Mouse (Mus musculus) MEL (cell line): ENCODE results near the gene Vcam1. TPM values are rescaled to one million over a fixed set of nuclear protein-coding genes. Genes with fewer than 3 reads are reported as not detected.

Experiments used
- DNase-seq: peaks from one replicate; pipeline ENCODE4 v3.0.0; 2011; ENCODE audit warnings: low read depth, low spot score
- H3K27ac ChIP-seq: 2 replicates; pipeline ENCODE4 v1.5.1; 2012; ENCODE audit warnings: low read depth, mild to moderate bottlenecking, control low read depth, low read length, moderate library complexity; ENCODE audit not compliant: control insufficient read depth
- H3K27me3 ChIP-seq, 2 experiments: fragments of 150-350 bp in 1 of 2; sonication (generic) in 1 of 2; 2 replicates each; pipeline ENCODE4 v1.6.1; 2012; ENCODE audit warnings: low read length in 2 of 2, mild to moderate bottlenecking in 2 of 2, improper control_type of control experiment in 1 of 2, moderate library complexity in 1 of 2; ENCODE audit not compliant: insufficient read depth in 2 of 2, control insufficient read depth in 1 of 2
- H3K36me3 ChIP-seq, 2 experiments: 2 replicates each; pipeline ENCODE4 v1.6.1; 2012 to 2014; ENCODE audit warnings: low read length in 2 of 2, improper control_type of control experiment in 1 of 2, inconsistent platforms in 1 of 2, mild to moderate bottlenecking in 1 of 2; ENCODE audit not compliant: insufficient read depth in 2 of 2, control insufficient read depth in 1 of 2
- H3K4me1 ChIP-seq, 2 experiments: fragments of 150-350 bp in 1 of 2; sonication (generic) in 1 of 2; 2 replicates each; pipeline ENCODE4 v1.6.1; 2012; ENCODE audit warnings: low read length in 2 of 2, improper control_type of control experiment in 1 of 2, mild to moderate bottlenecking in 1 of 2; ENCODE audit not compliant: insufficient read depth in 2 of 2, control insufficient read depth in 1 of 2
- H3K4me3 ChIP-seq, 2 experiments: fragments of 150-350 bp in 1 of 2; sonication (generic) in 1 of 2; 2 replicates each; pipeline ENCODE4 v1.5.1; 2012; ENCODE audit warnings: low read depth in 2 of 2, low read length in 2 of 2, mild to moderate bottlenecking in 2 of 2, moderate library complexity in 2 of 2, control low read depth in 1 of 2, improper control_type of control experiment in 1 of 2; ENCODE audit not compliant: control insufficient read depth in 1 of 2, insufficient read depth in 1 of 2
- H3K79me2 ChIP-seq: 2 replicates; pipeline ENCODE4 v1.6.1; 2012; ENCODE audit warnings: mild to moderate bottlenecking, low read length, moderate library complexity; ENCODE audit not compliant: control insufficient read depth, poor library complexity, insufficient read depth
- H3K9ac ChIP-seq: 2 replicates; pipeline ENCODE4 v1.6.1; 2012; ENCODE audit warnings: low read depth, mild to moderate bottlenecking, control low read depth, low read length, moderate library complexity; ENCODE audit not compliant: control insufficient read depth, poor library complexity, severe bottlenecking
- H3K9me3 ChIP-seq: fragments of 150-350 bp; sonication (generic); replicated peaks from 2 replicates; pipeline ENCODE4 v1.6.1; 2012; ENCODE audit warnings: mild to moderate bottlenecking, low read length, improper control_type of control experiment, moderate library complexity; ENCODE audit not compliant: insufficient read depth
- BHLHE40 ChIP-seq: IDR thresholded peaks from 2 replicates; pipeline ENCODE4 v1.6.1; 2012; ENCODE audit warnings: low read depth, mild to moderate bottlenecking, inconsistent platforms, low read length, improper control_type of control experiment, borderline replicate concordance
- CHD1 ChIP-seq: IDR thresholded peaks from 2 replicates; pipeline ENCODE4 v1.6.1; 2012; ENCODE audit warnings: low read depth, mild to moderate bottlenecking, inconsistent platforms, low read length, improper control_type of control experiment
- CHD2 ChIP-seq: IDR thresholded peaks from 2 replicates; pipeline ENCODE4 v1.6.1; 2011; ENCODE audit warnings: low read length, improper control_type of control experiment
- CTCF ChIP-seq, 3 experiments: IDR thresholded peaks in 2 of 3; conservative IDR thresholded peaks in 1 of 3; 2 replicates each; pipeline ENCODE4 v1.5.1; 2011 to 2012; ENCODE audit warnings: low read length in 3 of 3, low read depth in 2 of 3, mild to moderate bottlenecking in 2 of 3, improper control_type of control experiment in 1 of 3, inconsistent platforms in 1 of 3, mixed read lengths in 1 of 3, moderate library complexity in 1 of 3; ENCODE audit not compliant: control insufficient read depth in 1 of 3, insufficient read depth in 1 of 3, poor library complexity in 1 of 3, severe bottlenecking in 1 of 3
- ELF1 ChIP-seq: IDR thresholded peaks from 2 replicates; pipeline ENCODE4 v1.6.1; 2014; ENCODE audit warnings: low read depth, mild to moderate bottlenecking, inconsistent platforms, low read length, improper control_type of control experiment, moderate library complexity
- EP300 ChIP-seq, 2 experiments: IDR thresholded peaks; 2 replicates each; pipeline ENCODE4 v1.6.1; 2011; ENCODE audit warnings: improper control_type of control experiment in 2 of 2, low read length in 2 of 2, low read depth in 1 of 2, mild to moderate bottlenecking in 1 of 2
- GABPA ChIP-seq: IDR thresholded peaks from 2 replicates; pipeline ENCODE4 v1.6.1; 2012; ENCODE audit warnings: low read depth, mild to moderate bottlenecking, inconsistent platforms, low read length, improper control_type of control experiment, moderate library complexity
- GATA1 ChIP-seq: IDR thresholded peaks from 2 replicates; pipeline ENCODE4 v1.6.1; 2011; ENCODE audit warnings: low read depth, low read length, improper control_type of control experiment
- HCFC1 ChIP-seq: IDR thresholded peaks from 2 replicates; pipeline ENCODE4 v1.6.1; 2012; ENCODE audit warnings: low read depth, mild to moderate bottlenecking, inconsistent platforms, low read length, improper control_type of control experiment, moderate library complexity
- JUND ChIP-seq: IDR thresholded peaks from 2 replicates; pipeline ENCODE4 v1.6.1; 2011; ENCODE audit warnings: low read depth, mild to moderate bottlenecking, improper control_type of control experiment, low read length
- KAT2A ChIP-seq: conservative IDR thresholded peaks from 2 replicates; pipeline ENCODE4 v1.6.1; 2012; ENCODE audit warnings: low read depth, low read length, improper control_type of control experiment, inconsistent platforms
- MAFK ChIP-seq: IDR thresholded peaks from 2 replicates; pipeline ENCODE4 v1.6.1; 2011; ENCODE audit warnings: low read depth, mild to moderate bottlenecking, low read length, improper control_type of control experiment, borderline replicate concordance
- MAX ChIP-seq: IDR thresholded peaks from 2 replicates; pipeline ENCODE4 v1.6.1; 2011; ENCODE audit warnings: low read length, improper control_type of control experiment
- MEF2A ChIP-seq: IDR thresholded peaks from 2 replicates; pipeline ENCODE4 v1.6.1; 2014; ENCODE audit warnings: low read depth, mild to moderate bottlenecking, inconsistent platforms, low read length, improper control_type of control experiment; ENCODE audit not compliant: poor library complexity, insufficient replicate concordance, severe bottlenecking; ENCODE audit errors: extremely low read depth
- MYB ChIP-seq: IDR thresholded peaks from 2 replicates; pipeline ENCODE4 v1.6.1; 2011; ENCODE audit warnings: mild to moderate bottlenecking, low read depth, low read length, improper control_type of control experiment
- MYC ChIP-seq: IDR thresholded peaks from 2 replicates; pipeline ENCODE4 v1.6.1; 2011; ENCODE audit warnings: low read depth, mild to moderate bottlenecking, low read length, improper control_type of control experiment, moderate library complexity
- NELFE ChIP-seq: IDR thresholded peaks from 2 replicates; pipeline ENCODE4 v1.6.1; 2011; ENCODE audit warnings: low read depth, low read length, improper control_type of control experiment
- NRF1 ChIP-seq: IDR thresholded peaks from 2 replicates; pipeline ENCODE4 v1.6.1; 2014; ENCODE audit warnings: low read depth, mild to moderate bottlenecking, inconsistent platforms, low read length, improper control_type of control experiment, moderate library complexity; ENCODE audit not compliant: poor library complexity, insufficient read depth, severe bottlenecking
- POLR2A ChIP-seq, 2 experiments: IDR thresholded peaks; 2 replicates each; pipeline ENCODE4 v1.6.1; 2011 to 2012; ENCODE audit warnings: low read length in 2 of 2, mild to moderate bottlenecking in 2 of 2, control low read depth in 1 of 2, improper control_type of control experiment in 1 of 2, low read depth in 1 of 2, moderate library complexity in 1 of 2; ENCODE audit not compliant: control insufficient read depth in 1 of 2, insufficient read depth in 1 of 2, poor library complexity in 1 of 2
- POLR2AphosphoS5 ChIP-seq: IDR thresholded peaks from 2 replicates; pipeline ENCODE4 v1.6.1; 2012; ENCODE audit warnings: low read depth, borderline replicate concordance, mild to moderate bottlenecking, inconsistent platforms, low read length, moderate library complexity, mixed read lengths
- RAD21 ChIP-seq: IDR thresholded peaks from 2 replicates; pipeline ENCODE4 v1.6.1; 2011; ENCODE audit warnings: mild to moderate bottlenecking, low read depth, low read length, improper control_type of control experiment
- RCOR1 ChIP-seq: IDR thresholded peaks from 2 replicates; pipeline ENCODE4 v1.6.1; 2012; ENCODE audit warnings: low read depth, mild to moderate bottlenecking, inconsistent platforms, low read length, improper control_type of control experiment
- SIN3A ChIP-seq: IDR thresholded peaks from 2 replicates; pipeline ENCODE4 v1.6.1; 2012; ENCODE audit warnings: low read length, improper control_type of control experiment, inconsistent platforms
- TAL1 ChIP-seq: IDR thresholded peaks from 2 replicates; pipeline ENCODE4 v1.6.1; 2012; ENCODE audit warnings: mild to moderate bottlenecking, inconsistent platforms, low read length, moderate library complexity, mixed read lengths
- TBP ChIP-seq: IDR thresholded peaks from 2 replicates; pipeline ENCODE4 v1.8.0; 2011; ENCODE audit warnings: low read depth, low read length, improper control_type of control experiment
- UBTF ChIP-seq: IDR thresholded peaks from 2 replicates; pipeline ENCODE4 v1.6.1; 2012; ENCODE audit warnings: low read depth, mild to moderate bottlenecking, inconsistent platforms, low read length, improper control_type of control experiment, moderate library complexity, borderline replicate concordance; ENCODE audit not compliant: insufficient read depth
- USF1 ChIP-seq: IDR thresholded peaks from 2 replicates; pipeline ENCODE4 v1.6.1; 2014; ENCODE audit warnings: low read depth, mild to moderate bottlenecking, inconsistent platforms, low read length, improper control_type of control experiment, moderate library complexity
- ZC3H11A ChIP-seq: IDR thresholded peaks from 2 replicates; pipeline ENCODE4 v1.6.1; 2012; ENCODE audit warnings: low read depth, mild to moderate bottlenecking, inconsistent platforms, low read length, improper control_type of control experiment
- ZKSCAN1 ChIP-seq: IDR thresholded peaks from 2 replicates; pipeline ENCODE4 v1.6.1; 2012; ENCODE audit warnings: low read depth, mild to moderate bottlenecking, inconsistent platforms, low read length, improper control_type of control experiment, moderate library complexity
- ZMIZ1 ChIP-seq: IDR thresholded peaks from 2 replicates; pipeline ENCODE4 v1.6.1; 2012; ENCODE audit warnings: low read depth, mild to moderate bottlenecking, inconsistent platforms, low read length, improper control_type of control experiment, moderate library complexity
- ZNF384 ChIP-seq: IDR thresholded peaks from 2 replicates; pipeline ENCODE4 v1.6.1; 2012; ENCODE audit warnings: low read depth, mild to moderate bottlenecking, inconsistent platforms, low read length, improper control_type of control experiment
- polyA plus RNA-seq, 2 experiments: library from polyadenylated mRNA; stranded (reverse) in 1 of 2; unstranded in 1 of 2; fragments of >175 nt in 1 of 2; fragments of >200 nt in 1 of 2; gene quantifications; 2 replicates each; pipeline versions ENCODE4 v1.2.1 to v1.2.4; 2012; ENCODE audit warnings: low replicate concordance in 2 of 2, low read depth in 1 of 2; ENCODE audit not compliant: insufficient read length in 2 of 2, insufficient read depth in 1 of 2, missing spikeins in 1 of 2
- total RNA-seq: library from RNA; depleted of rRNA; stranded (reverse); fragments of 300-350 nt; gene quantifications from 2 replicates; pipeline ENCODE4 v1.2.3, GENCODE M21; 2012

The Vcam1 gene
- total and polyA plus RNA-seq, 3 experiments: not detected

GRCm38 (mm10) chr3:116128311-116129204, 930 bp downstream of the Vcam1 start:
- no peak overlapping the region for H3K27ac ChIP-seq
- DNase-seq: no peak
- no peaks in the 10 kb centered on the region for H3K36me3 ChIP-seq
- TF ChIP-seq SIN3A (no peak), CTCF (IDR thresholded peaks at IDR 0.05 in 2 of 3, conservative IDR thresholded peaks at IDR 0.05 in 1 of 3; ENCODE audit: control insufficient read depth in 1 of 3, insufficient read depth in 1 of 3, low read depth in 2 of 3, low read length in 3 of 3, poor library complexity in 1 of 3, severe bottlenecking in 1 of 3) (no peak), RCOR1 (no peak), MAFK (no peak), ZNF384 (no peak), MYC (no peak), POLR2AphosphoS5 (no peak), MAX (no peak), CHD1 (no peak), ZMIZ1 (no peak), CHD2 (no peak), POLR2A (IDR thresholded peaks at IDR 0.05; ENCODE audit: control insufficient read depth in 1 of 2, insufficient read depth in 1 of 2, low read depth in 1 of 2, low read length in 2 of 2, poor library complexity in 1 of 2) (no peak), ZC3H11A (no peak), EP300 (IDR thresholded peaks at IDR 0.05; ENCODE audit: low read depth in 1 of 2, low read length in 2 of 2) (no peak), TBP (no peak), UBTF (no peak), HCFC1 (no peak), BHLHE40 (no peak)
- TF ChIP-seq, all 39 proteins: peak for 0
- H3K79me2 ChIP-seq: no peaks in the 10 kb centered on the region
- H3K9me3 ChIP-seq: no peaks in the 10 kb centered on the region
- H3K4me1 ChIP-seq: no peaks in the 10 kb centered on the region
- no peak overlapping the region for H3K4me3 ChIP-seq
- H3K27me3 ChIP-seq: peaks cover 2 to 10% of the 10 kb centered on the region in 2 experiments
- no peak overlapping the region for H3K9ac ChIP-seq

GRCm38 (mm10) chr3:116127836-116128235, 1.7 kb downstream of the Vcam1 start:
- TF ChIP-seq NRF1 (no peak), ELF1 (no peak), ZNF384 (no peak), RAD21 (no peak), SIN3A (no peak), KAT2A (no peak), GABPA (no peak), TAL1 (no peak), NELFE (no peak), MEF2A (no peak), JUND (no peak), CHD2 (no peak), MYB (no peak), USF1 (no peak), GATA1 (no peak), ZKSCAN1 (no peak)
- Histone ChIP-seq H3K36me3 (no peaks in the 10 kb centered on the region), H3K9me3 (no peaks in the 10 kb centered on the region), H3K27ac (no peak overlapping the region), H3K9ac (no peak overlapping the region), H3K4me3 (no peak overlapping the region), H3K4me1 (no peaks in the 10 kb centered on the region), H3K79me2 (no peaks in the 10 kb centered on the region), H3K27me3 (peaks cover 2 to 11% of the 10 kb centered on the region in 2 experiments)
- DNase-seq: no peak
